Mouse (Mus musculus): ENCODE measurements around the gene Kri1. TPM values are rescaled to one million over a fixed set of nuclear protein-coding genes. Genes with fewer than 3 reads are reported as not detected.

Gene Kri1
- polyA plus RNA-seq, 1 experiment, result 40.8 TPM

GRCm38 (mm10) chr9:21288404-21289336 lies 901 bp upstream of the Kri1 start:
- no peaks in the 10 kb centered on the region for H3K27me3 ChIP-seq (ENCODE audit: control insufficient read depth, insufficient read depth, low read length)
- WGBS, result 59% methylated on average over 13 of the region's 13 CpGs
- peaks cover 10% of the 10 kb centered on the region; the same call in 1 of the 2 replicates for H3K4me1 ChIP-seq (ENCODE audit: control insufficient read depth, insufficient read depth, insufficient read length)
- no peak for TF ChIP-seq CTCF (IDR thresholded peaks at IDR 0.05; ENCODE audit: extremely low read depth, insufficient read depth, insufficient read length, insufficient replicate concordance)
- TF ChIP-seq POLR2A (IDR thresholded peaks at IDR 0.05; ENCODE audit: low read depth, low read length), result no peak
- peak overlapping the region; percentile 94 for H3K27ac ChIP-seq (ENCODE audit: insufficient read depth, low read length)
- peak; percentile 37 to 39 for DNase-seq (ENCODE audit: low read depth in 1 of 2, low spot score in 2 of 2)
- peak overlapping the region; percentile 90 for H3K4me3 ChIP-seq (ENCODE audit: extremely low read depth, insufficient read depth, insufficient read length)
- peaks cover 15% of the 10 kb centered on the region for H3K36me3 ChIP-seq (ENCODE audit: control insufficient read depth, insufficient read depth, low read length)

GRCm38 (mm10) chr9:21286753-21287152 lies 1.0 kb downstream of the Kri1 start:
- no peak for DNase-seq (ENCODE audit: low read depth in 1 of 2, low spot score in 2 of 2)
- Histone ChIP-seq H3K27ac (ENCODE audit: insufficient read depth, low read length) (no peak overlapping the region), H3K27me3 (ENCODE audit: control insufficient read depth, insufficient read depth, low read length) (no peaks in the 10 kb centered on the region), H3K36me3 (ENCODE audit: control insufficient read depth, insufficient read depth, low read length) (peaks cover 22% of the 10 kb centered on the region), H3K4me3 (ENCODE audit: extremely low read depth, insufficient read depth, insufficient read length) (no peak overlapping the region; the same call in 1 of the 2 replicates), H3K4me1 (ENCODE audit: control insufficient read depth, insufficient read depth, insufficient read length) (peaks cover 10% of the 10 kb centered on the region; the same call in 1 of the 2 replicates)
- 5% methylated on average over 3 of the region's 3 CpGs for WGBS
- TF ChIP-seq CTCF (IDR thresholded peaks at IDR 0.05; ENCODE audit: extremely low read depth, insufficient read depth, insufficient read length, insufficient replicate concordance) (no peak), POLR2A (IDR thresholded peaks at IDR 0.05; ENCODE audit: low read depth, low read length) (no peak)

GRCm38 (mm10) chr9:21283994-21284393 lies 3.8 kb downstream of the Kri1 start:
- no peak overlapping the region for H3K4me3 ChIP-seq (ENCODE audit: extremely low read depth, insufficient read depth, insufficient read length)
- TF ChIP-seq CTCF (IDR thresholded peaks at IDR 0.05; ENCODE audit: extremely low read depth, insufficient read depth, insufficient read length, insufficient replicate concordance) (no peak), POLR2A (IDR thresholded peaks at IDR 0.05; ENCODE audit: low read depth, low read length) (no peak)
- 93% methylated on average over 3 of the region's 3 CpGs for WGBS
- H3K36me3 ChIP-seq (ENCODE audit: control insufficient read depth, insufficient read depth, low read length), result peaks cover 45% of the 10 kb centered on the region
- no peaks in the 10 kb centered on the region for H3K27me3 ChIP-seq (ENCODE audit: control insufficient read depth, insufficient read depth, low read length)
- peaks cover 8% of the 10 kb centered on the region; the same call in 1 of the 2 replicates for H3K4me1 ChIP-seq (ENCODE audit: control insufficient read depth, insufficient read depth, insufficient read length)
- DNase-seq (ENCODE audit: low read depth in 1 of 2, low spot score in 2 of 2), result no peak
- H3K27ac ChIP-seq (ENCODE audit: insufficient read depth, low read length), result no peak overlapping the region

GRCm38 (mm10) chr9:21283591-21283990 lies 4.2 kb downstream of the Kri1 start:
- no peak for TF ChIP-seq POLR2A (IDR thresholded peaks at IDR 0.05; ENCODE audit: low read depth, low read length)
- TF ChIP-seq CTCF (IDR thresholded peaks at IDR 0.05; ENCODE audit: extremely low read depth, insufficient read depth, insufficient read length, insufficient replicate concordance), result no peak
- no peak overlapping the region for H3K4me3 ChIP-seq (ENCODE audit: extremely low read depth, insufficient read depth, insufficient read length)
- DNase-seq (ENCODE audit: low read depth in 1 of 2, low spot score in 2 of 2), result no peak
- peaks cover 46% of the 10 kb centered on the region for H3K36me3 ChIP-seq (ENCODE audit: control insufficient read depth, insufficient read depth, low read length)
- H3K27ac ChIP-seq (ENCODE audit: insufficient read depth, low read length), result no peak overlapping the region
- WGBS, result 94% methylated on average over 5 of the region's 5 CpGs
- peaks cover 5% of the 10 kb centered on the region; the same call in 1 of the 2 replicates for H3K4me1 ChIP-seq (ENCODE audit: control insufficient read depth, insufficient read depth, insufficient read length)
- no peaks in the 10 kb centered on the region for H3K27me3 ChIP-seq (ENCODE audit: control insufficient read depth, insufficient read depth, low read length)

GRCm38 (mm10) chr9:21277776-21278175 lies 10.0 kb downstream of the Kri1 start:
- H3K27ac ChIP-seq (ENCODE audit: insufficient read depth, low read length), result no peak overlapping the region
- no peaks in the 10 kb centered on the region for H3K27me3 ChIP-seq (ENCODE audit: control insufficient read depth, insufficient read depth, low read length)
- TF ChIP-seq POLR2A (IDR thresholded peaks at IDR 0.05; ENCODE audit: low read depth, low read length), result no peak
- no peak for TF ChIP-seq CTCF (IDR thresholded peaks at IDR 0.05; ENCODE audit: extremely low read depth, insufficient read depth, insufficient read length, insufficient replicate concordance)
- no peak overlapping the region for H3K4me3 ChIP-seq (ENCODE audit: extremely low read depth, insufficient read depth, insufficient read length)
- H3K4me1 ChIP-seq (ENCODE audit: control insufficient read depth, insufficient read depth, insufficient read length), result no peaks in the 10 kb centered on the region
- H3K36me3 ChIP-seq (ENCODE audit: control insufficient read depth, insufficient read depth, low read length), result peaks cover 69% of the 10 kb centered on the region
- 94% methylated on average over 5 of the region's 5 CpGs for WGBS
- DNase-seq (ENCODE audit: low read depth in 1 of 2, low spot score in 2 of 2), result no peak

GRCm38 (mm10) chr9:21276307-21276706 lies 11.5 kb downstream of the Kri1 start:
- Histone ChIP-seq H3K27ac (ENCODE audit: insufficient read depth, low read length) (no peak overlapping the region), H3K27me3 (ENCODE audit: control insufficient read depth, insufficient read depth, low read length) (no peaks in the 10 kb centered on the region), H3K4me1 (ENCODE audit: control insufficient read depth, insufficient read depth, insufficient read length) (no peaks in the 10 kb centered on the region), H3K36me3 (ENCODE audit: control insufficient read depth, insufficient read depth, low read length) (peaks cover 71% of the 10 kb centered on the region), H3K4me3 (ENCODE audit: extremely low read depth, insufficient read depth, insufficient read length) (no peak overlapping the region)
- TF ChIP-seq CTCF (IDR thresholded peaks at IDR 0.05; ENCODE audit: extremely low read depth, insufficient read depth, insufficient read length, insufficient replicate concordance) (no peak), POLR2A (IDR thresholded peaks at IDR 0.05; ENCODE audit: low read depth, low read length) (no peak)
- DNase-seq (ENCODE audit: low read depth in 1 of 2, low spot score in 2 of 2), result no peak
- 89% methylated on average over 8 of the region's 8 CpGs for WGBS

GRCm38 (mm10) chr9:21275727-21276126 lies 12.0 kb downstream of the Kri1 start:
- TF ChIP-seq CTCF (IDR thresholded peaks at IDR 0.05; ENCODE audit: extremely low read depth, insufficient read depth, insufficient read length, insufficient replicate concordance) (no peak), POLR2A (IDR thresholded peaks at IDR 0.05; ENCODE audit: low read depth, low read length) (no peak)
- DNase-seq (ENCODE audit: low read depth in 1 of 2, low spot score in 2 of 2), result no peak
- H3K4me3 ChIP-seq (ENCODE audit: extremely low read depth, insufficient read depth, insufficient read length), result no peak overlapping the region
- no peaks in the 10 kb centered on the region for H3K4me1 ChIP-seq (ENCODE audit: control insufficient read depth, insufficient read depth, insufficient read length)
- no peak overlapping the region for H3K27ac ChIP-seq (ENCODE audit: insufficient read depth, low read length)
- 93% methylated on average over 12 of the region's 12 CpGs for WGBS
- H3K36me3 ChIP-seq (ENCODE audit: control insufficient read depth, insufficient read depth, low read length), result peaks cover 72% of the 10 kb centered on the region
- no peaks in the 10 kb centered on the region for H3K27me3 ChIP-seq (ENCODE audit: control insufficient read depth, insufficient read depth, low read length)
